Mouse (Mus musculus): Measurements from ENCODE around the gene Zfp442. TPM values are rescaled to one million over a fixed set of nuclear protein-coding genes. Genes with fewer than 3 reads are reported as not detected.
"Not testable (repeated sequence)": the region's sequence is repeated elsewhere in the genome, so short reads cannot be mapped to it uniquely, and the experiment has no call there.

Gene Zfp442
- polyA plus RNA-seq (2014; fragmentation: Nextera tagmentation; extraction: Ambion mirVana), result 8.7 and 9.1 TPM in 2 replicates

DNA sequence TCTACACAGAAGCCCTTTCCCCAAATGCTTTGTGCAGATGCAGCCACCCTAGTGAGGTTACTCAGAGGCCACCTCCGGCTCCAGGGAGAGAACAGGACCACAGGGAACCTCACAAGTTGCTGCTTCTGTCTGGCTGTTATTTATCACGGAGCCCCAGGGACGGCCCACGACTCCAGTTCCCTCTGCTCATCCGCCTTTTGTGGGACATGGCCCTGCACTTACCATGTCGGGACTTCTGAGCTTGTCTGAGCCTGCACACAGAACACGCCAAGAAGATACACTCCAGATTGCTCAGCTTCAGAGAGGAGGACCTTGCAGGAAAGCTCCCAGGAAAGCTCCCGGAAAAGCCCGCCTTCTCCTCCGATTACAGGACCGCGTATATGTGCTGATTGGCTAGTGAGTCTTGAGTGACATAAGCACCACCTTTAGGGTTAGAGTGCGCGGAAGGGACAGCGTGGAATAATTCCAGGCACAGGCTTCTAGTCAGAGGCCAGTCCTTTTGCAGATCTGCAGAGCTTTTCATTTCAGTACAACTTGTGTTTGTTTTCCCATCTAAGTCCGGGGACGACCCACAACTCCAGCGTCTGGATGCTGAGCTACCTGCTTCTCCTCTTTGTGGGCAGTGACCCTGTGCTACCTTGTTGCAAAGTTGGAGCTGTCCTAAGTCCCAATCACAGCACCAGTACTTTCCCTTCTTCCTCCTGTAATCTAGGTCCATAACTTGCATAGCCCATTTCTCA, at the start of gene Zfp442:
Gene Zfp442 (minus strand): TSS at position 307 of the 740 bp plus-strand sequence.
- H3K9me3 ChIP-seq (ENCODE audit: control insufficient read depth, low read length); H3K27ac ChIP-seq (ENCODE audit: low read depth, low read length); H3K9ac ChIP-seq (replicated peaks; ENCODE audit: low read depth, low read length); H3K36me3 ChIP-seq (ENCODE audit: control insufficient read depth, insufficient read depth, low read length); H3K27me3 ChIP-seq (ENCODE audit: control insufficient read depth, insufficient read depth, low read length); H3K4me1 ChIP-seq (ENCODE audit: control insufficient read depth, insufficient read depth, low read length): not testable (repeated sequence)
- WGBS, result 1% methylated on average over 18 of the region's 18 CpGs
- peak within 1 kb of the TSS; percentile 39 for H3K4me3 ChIP-seq (ENCODE audit: low read depth, low read length)
- peak; percentile 100 for ATAC-seq (ENCODE audit: low read depth)
- H3K4me2 ChIP-seq (ENCODE audit: low read depth, low read length), result peak within 1 kb of the TSS; percentile 45

DNA sequence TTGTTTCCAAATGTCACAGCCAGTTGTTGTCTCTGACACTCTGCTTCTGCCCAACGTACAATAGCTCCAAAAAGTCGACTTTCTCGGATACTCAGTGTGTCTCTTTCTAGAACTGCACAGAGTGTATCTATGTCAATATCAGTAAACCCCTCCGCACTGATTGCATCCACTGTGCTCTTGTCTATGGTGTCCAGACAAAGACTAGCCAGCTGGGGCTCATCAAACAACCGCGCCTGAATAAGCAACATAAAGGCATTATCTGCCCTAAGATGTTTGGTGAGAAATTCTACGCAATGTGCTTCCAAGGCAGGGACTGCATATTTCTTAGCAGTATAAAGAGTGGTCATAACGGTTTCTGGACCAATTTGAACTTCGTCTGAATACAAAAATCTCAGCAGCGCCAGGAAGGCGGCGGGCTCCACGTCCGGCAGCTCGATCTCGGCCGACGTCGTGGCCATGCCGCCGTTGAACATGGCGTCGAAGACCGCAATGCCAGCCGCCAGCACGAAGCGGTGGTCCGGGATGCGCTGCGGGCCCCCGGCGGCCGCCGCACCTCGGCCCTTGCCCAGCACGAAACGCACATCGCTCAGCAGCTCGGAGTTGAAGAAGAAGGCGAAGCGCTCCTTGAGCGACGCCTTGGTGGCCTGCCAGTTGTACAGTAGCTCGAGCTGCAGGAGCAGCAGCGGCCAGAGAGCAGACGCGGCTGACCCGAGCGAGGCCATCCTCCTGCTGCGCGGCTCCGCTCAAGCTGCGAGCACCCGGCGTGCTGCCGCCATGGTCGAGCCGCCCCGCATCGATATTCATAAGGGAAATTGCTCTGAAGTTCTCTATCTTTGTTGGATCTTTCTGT, 49.1 kb upstream of the Zfp442 start:
- WGBS, result 41% methylated on average over 60 of the region's 60 CpGs
- Histone ChIP-seq H3K4me2 (ENCODE audit: low read depth, low read length) (peak overlapping the region; percentile 34), H3K4me3 (ENCODE audit: low read depth, low read length) (peak overlapping the region; percentile 22; the same call in 1 of the 2 replicates)
- ATAC-seq (ENCODE audit: low read depth); H3K4me1 ChIP-seq (ENCODE audit: control insufficient read depth, insufficient read depth, low read length); H3K9ac ChIP-seq (replicated peaks; ENCODE audit: low read depth, low read length); H3K27me3 ChIP-seq (ENCODE audit: control insufficient read depth, insufficient read depth, low read length); H3K9me3 ChIP-seq (ENCODE audit: control insufficient read depth, low read length); H3K36me3 ChIP-seq (ENCODE audit: control insufficient read depth, insufficient read depth, low read length); H3K27ac ChIP-seq (ENCODE audit: low read depth, low read length): not testable (repeated sequence)

- Histone ChIP-seq H3K9ac (replicated peaks; ENCODE audit: low read depth, low read length) (no peak overlapping the region), H3K4me1 (ENCODE audit: control insufficient read depth, insufficient read depth, low read length) (no peaks in the 10 kb centered on the region), H3K9me3 (ENCODE audit: control insufficient read depth, low read length) (no peaks in the 10 kb centered on the region), H3K4me2 (ENCODE audit: low read depth, low read length) (no peak overlapping the region), H3K27me3 (ENCODE audit: control insufficient read depth, insufficient read depth, low read length) (no peaks in the 10 kb centered on the region), H3K4me3 (ENCODE audit: low read depth, low read length) (no peak overlapping the region), H3K36me3 (ENCODE audit: control insufficient read depth, insufficient read depth, low read length) (no peaks in the 10 kb centered on the region), H3K27ac (ENCODE audit: low read depth, low read length) (no peak overlapping the region)
- ATAC-seq (ENCODE audit: low read depth), result no peak
- WGBS, result 60% methylated on average over 2 of the region's 2 CpGs
These were observed 41.7 kb upstream of the Zfp442 start for GRCm38 (mm10) chr2:150493031-150493430.

GRCm38 (mm10) chr2:150484939-150485778, 33.9 kb upstream of the Zfp442 start, which contains the start of gene Zfp345:
TSS of gene Zfp345 (minus strand) at chr2:150485091.
- H3K27ac ChIP-seq (ENCODE audit: low read depth, low read length); H3K4me2 ChIP-seq (ENCODE audit: low read depth, low read length); H3K9ac ChIP-seq (replicated peaks; ENCODE audit: low read depth, low read length); H3K9me3 ChIP-seq (ENCODE audit: control insufficient read depth, low read length); H3K4me3 ChIP-seq (ENCODE audit: low read depth, low read length); ATAC-seq (ENCODE audit: low read depth); H3K27me3 ChIP-seq (ENCODE audit: control insufficient read depth, insufficient read depth, low read length); H3K36me3 ChIP-seq (ENCODE audit: control insufficient read depth, insufficient read depth, low read length); H3K4me1 ChIP-seq (ENCODE audit: control insufficient read depth, insufficient read depth, low read length): not testable (repeated sequence)
- 79% methylated on average over 8 of the region's 8 CpGs for WGBS

DNA sequence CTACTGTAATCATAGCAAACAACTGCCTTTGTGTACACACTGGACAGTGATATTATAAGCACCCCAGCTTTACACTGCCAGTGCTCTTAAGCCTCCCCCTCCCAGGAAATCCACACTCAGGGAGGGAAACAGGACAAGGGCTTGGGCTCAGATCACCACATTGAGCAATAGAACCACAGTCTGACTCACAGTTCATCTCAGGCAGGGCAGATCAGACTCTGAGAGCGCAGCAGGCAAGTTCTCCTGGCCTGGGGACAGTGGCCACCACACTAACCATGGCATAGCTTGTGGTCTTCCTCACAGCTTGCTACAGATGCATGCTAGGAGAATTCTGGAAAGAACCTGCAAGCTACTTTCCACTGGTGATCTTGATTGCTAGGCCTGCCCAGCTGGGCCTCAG, 12.2 kb downstream of the Zfp442 start:
- not testable (repeated sequence) for H3K27ac ChIP-seq (ENCODE audit: low read depth, low read length); H3K4me3 ChIP-seq (ENCODE audit: low read depth, low read length)

GRCm38 (mm10) chr2:150412146-150412545, 39.1 kb downstream of the Zfp442 start:
- not testable (repeated sequence) for H3K4me3 ChIP-seq (ENCODE audit: low read depth, low read length); H3K36me3 ChIP-seq (ENCODE audit: control insufficient read depth, insufficient read depth, low read length); H3K27me3 ChIP-seq (ENCODE audit: control insufficient read depth, insufficient read depth, low read length); H3K4me2 ChIP-seq (ENCODE audit: low read depth, low read length); ATAC-seq (ENCODE audit: low read depth); H3K9ac ChIP-seq (replicated peaks; ENCODE audit: low read depth, low read length); H3K4me1 ChIP-seq (ENCODE audit: control insufficient read depth, insufficient read depth, low read length); H3K27ac ChIP-seq (ENCODE audit: low read depth, low read length)
- 86% methylated on average over 17 of the region's 17 CpGs for WGBS
- peaks cover 13% of the 10 kb centered on the region for H3K9me3 ChIP-seq (ENCODE audit: control insufficient read depth, low read length)

More for the DNA sequence above, 12.2 kb downstream of the Zfp442 start:
- not testable (repeated sequence) for H3K27me3 ChIP-seq (ENCODE audit: control insufficient read depth, insufficient read depth, low read length); H3K36me3 ChIP-seq (ENCODE audit: control insufficient read depth, insufficient read depth, low read length); H3K9ac ChIP-seq (replicated peaks; ENCODE audit: low read depth, low read length); ATAC-seq (ENCODE audit: low read depth); H3K4me2 ChIP-seq (ENCODE audit: low read depth, low read length); H3K9me3 ChIP-seq (ENCODE audit: control insufficient read depth, low read length); H3K4me1 ChIP-seq (ENCODE audit: control insufficient read depth, insufficient read depth, low read length)
- WGBS, result 93% methylated on average over 1 of the region's 1 CpGs

DNA sequence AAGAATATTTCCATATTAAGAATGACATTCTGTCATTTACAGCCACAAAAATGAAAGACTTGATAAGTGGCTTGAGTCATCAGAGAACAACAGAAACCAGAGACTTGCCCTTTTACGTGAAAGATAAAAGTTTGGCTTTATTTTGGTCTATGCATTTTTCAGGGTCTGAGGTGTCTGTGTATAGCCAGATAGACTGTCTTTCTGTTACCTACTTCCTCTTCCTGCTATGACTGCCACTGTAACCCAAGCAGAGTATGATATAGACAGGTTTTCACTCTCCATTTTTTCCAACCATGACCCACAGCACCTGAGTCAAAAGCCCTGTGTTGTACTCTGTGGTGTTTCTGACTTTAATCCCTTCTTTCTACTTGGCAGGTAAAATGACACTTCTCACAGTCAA, 61.1 kb downstream of the Zfp442 start:
- no peak overlapping the region for H3K4me2 ChIP-seq (ENCODE audit: low read depth, low read length)
- no peak for ATAC-seq (ENCODE audit: low read depth)
- no peaks in the 10 kb centered on the region for H3K36me3 ChIP-seq (ENCODE audit: control insufficient read depth, insufficient read depth, low read length)
- no peak overlapping the region for H3K9ac ChIP-seq (replicated peaks; ENCODE audit: low read depth, low read length)
- H3K9me3 ChIP-seq (ENCODE audit: control insufficient read depth, low read length), result no peaks in the 10 kb centered on the region
- H3K4me1 ChIP-seq (ENCODE audit: control insufficient read depth, insufficient read depth, low read length), result no peaks in the 10 kb centered on the region
- no peaks in the 10 kb centered on the region for H3K27me3 ChIP-seq (ENCODE audit: control insufficient read depth, insufficient read depth, low read length)
- no peak overlapping the region for H3K27ac ChIP-seq (ENCODE audit: low read depth, low read length)
- no peak overlapping the region for H3K4me3 ChIP-seq (ENCODE audit: low read depth, low read length)
- 97% methylated on average over 1 of the region's 1 CpGs for WGBS

DNA sequence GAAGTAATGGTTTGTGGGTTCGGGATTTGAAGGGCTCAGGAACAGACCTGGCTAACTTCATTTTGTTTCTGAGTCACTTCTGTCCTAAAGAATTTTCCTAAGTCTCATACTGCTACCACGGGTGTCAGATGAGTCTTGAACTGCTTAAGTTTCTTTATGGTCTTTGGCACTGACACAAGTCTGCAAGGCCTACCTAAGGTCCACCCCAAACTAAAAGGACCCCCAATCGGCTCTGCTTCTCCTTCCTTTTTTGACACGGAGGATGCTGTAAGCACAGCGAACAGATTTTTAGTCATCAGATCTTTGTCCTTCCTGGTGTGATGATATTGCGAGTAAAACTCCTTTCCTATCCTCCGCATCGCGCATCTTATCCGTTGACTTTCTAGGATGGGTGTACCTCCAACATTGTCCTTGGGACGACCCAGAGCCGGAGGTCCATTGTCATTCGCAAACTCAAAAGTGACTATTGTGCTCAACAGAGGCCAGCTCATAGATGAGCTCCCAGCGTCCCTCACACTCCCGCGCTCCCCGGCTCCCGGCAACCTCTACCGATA, 65.7 kb downstream of the Zfp442 start:
- not testable (repeated sequence) for ATAC-seq (ENCODE audit: low read depth); H3K4me2 ChIP-seq (ENCODE audit: low read depth, low read length)
- 96% methylated on average over 16 of the region's 19 CpGs for WGBS

More for the DNA sequence above, 65.7 kb downstream of the Zfp442 start:
- H3K9me3 ChIP-seq (ENCODE audit: control insufficient read depth, low read length); H3K36me3 ChIP-seq (ENCODE audit: control insufficient read depth, insufficient read depth, low read length); H3K4me1 ChIP-seq (ENCODE audit: control insufficient read depth, insufficient read depth, low read length); H3K27ac ChIP-seq (ENCODE audit: low read depth, low read length); H3K9ac ChIP-seq (replicated peaks; ENCODE audit: low read depth, low read length); H3K4me3 ChIP-seq (ENCODE audit: low read depth, low read length); H3K27me3 ChIP-seq (ENCODE audit: control insufficient read depth, insufficient read depth, low read length): not testable (repeated sequence)
